Mouse (Mus musculus) liver, embryonic 15.5 days (tissue): ENCODE measurements at regions not wholly inside any gene's neighbourhood (a gene's known extent, or its start where the extent isn't known, plus 50 kb on each side); places are given as distances from the start of the nearest gene placed in this dataset.

Experiments
- ATAC-seq: fragments of 200-750 bp; cut with Nextera tagmentation; 2 replicates; pipeline ENCODE4 v1.8.0; 2017; ENCODE audit warnings: moderate number of reproducible peaks, mild to moderate bottlenecking, moderate library complexity; ENCODE audit not compliant: insufficient read depth
- H3K27ac ChIP-seq: fragments of 300-500 bp; sonication (generic); replicated peaks from 2 replicates; pipeline ENCODE4 v1.5.1; 2015; ENCODE audit warnings: mild to moderate bottlenecking, inconsistent platforms
- H3K27me3 ChIP-seq: fragments of 300-500 bp; sonication (generic); 2 replicates; pipeline ENCODE4 v1.6.1; 2015; ENCODE audit warnings: mild to moderate bottlenecking, inconsistent platforms
- H3K36me3 ChIP-seq: fragments of 300-500 bp; sonication (generic); replicated peaks from 2 replicates; pipeline ENCODE4 v1.6.1; 2015; ENCODE audit warnings: moderate library complexity, mild to moderate bottlenecking, inconsistent platforms
- H3K4me1 ChIP-seq: fragments of 300-500 bp; sonication (generic); replicated peaks from 2 replicates; pipeline ENCODE4 v1.6.1; 2015; ENCODE audit warnings: inconsistent platforms
- H3K4me2 ChIP-seq: fragments of 300-500 bp; sonication (generic); 2 replicates; pipeline ENCODE4 v1.6.1; 2015; ENCODE audit warnings: moderate library complexity, mild to moderate bottlenecking, inconsistent platforms
- H3K4me3 ChIP-seq: fragments of 300-500 bp; sonication (generic); replicated peaks from 2 replicates; pipeline ENCODE4 v1.5.1; 2015; ENCODE audit warnings: mild to moderate bottlenecking, inconsistent platforms
- H3K9ac ChIP-seq: fragments of 300-500 bp; sonication (generic); 2 replicates; pipeline ENCODE4 v1.6.1; 2015; ENCODE audit warnings: moderate library complexity, mild to moderate bottlenecking, inconsistent platforms
- H3K9me3 ChIP-seq: fragments of 300-500 bp; sonication (generic); replicated peaks from 2 replicates; pipeline ENCODE4 v1.6.1; 2016; ENCODE audit warnings: inconsistent platforms
- WGBS: fragments of 180-500 bp; shearing (Covaris S2); methylation state at CpG from one replicate; pipeline ENCODE4 v1.1.7; 2015; ENCODE audit warnings: mixed read lengths; ENCODE audit not compliant: insufficient replicate concordance; 5-methylcytosine and 5-hydroxymethylcytosine counted together

- Histone ChIP-seq H3K9ac (no peak overlapping the region), H3K4me2 (no peak overlapping the region), H3K9me3 (no peaks in the 10 kb centered on the region), H3K4me1 (no peaks in the 10 kb centered on the region), H3K27me3 (no peaks in the 10 kb centered on the region), H3K4me3 (no peak overlapping the region), H3K27ac (no peak overlapping the region), H3K36me3 (no peaks in the 10 kb centered on the region)
- 62% methylated on average over 7 of the region's 7 CpGs for WGBS
- ATAC-seq = no peak
Measured at GRCm38 (mm10) chr16:24341736-24342135, 51.6 kb upstream of the Lpp start.

GRCm38 (mm10) chr16:24340646-24341045 is 52.7 kb upstream of the Lpp start:
- H3K4me3 ChIP-seq = no peak overlapping the region
- no peak overlapping the region for H3K4me2 ChIP-seq
- H3K4me1 ChIP-seq = no peaks in the 10 kb centered on the region
- H3K27me3 ChIP-seq = no peaks in the 10 kb centered on the region
- 63% methylated on average over 7 of the region's 7 CpGs for WGBS
- H3K27ac ChIP-seq = no peak overlapping the region
- no peaks in the 10 kb centered on the region for H3K9me3 ChIP-seq
- no peaks in the 10 kb centered on the region for H3K36me3 ChIP-seq
- H3K9ac ChIP-seq = no peak overlapping the region
- ATAC-seq = no peak

DNA sequence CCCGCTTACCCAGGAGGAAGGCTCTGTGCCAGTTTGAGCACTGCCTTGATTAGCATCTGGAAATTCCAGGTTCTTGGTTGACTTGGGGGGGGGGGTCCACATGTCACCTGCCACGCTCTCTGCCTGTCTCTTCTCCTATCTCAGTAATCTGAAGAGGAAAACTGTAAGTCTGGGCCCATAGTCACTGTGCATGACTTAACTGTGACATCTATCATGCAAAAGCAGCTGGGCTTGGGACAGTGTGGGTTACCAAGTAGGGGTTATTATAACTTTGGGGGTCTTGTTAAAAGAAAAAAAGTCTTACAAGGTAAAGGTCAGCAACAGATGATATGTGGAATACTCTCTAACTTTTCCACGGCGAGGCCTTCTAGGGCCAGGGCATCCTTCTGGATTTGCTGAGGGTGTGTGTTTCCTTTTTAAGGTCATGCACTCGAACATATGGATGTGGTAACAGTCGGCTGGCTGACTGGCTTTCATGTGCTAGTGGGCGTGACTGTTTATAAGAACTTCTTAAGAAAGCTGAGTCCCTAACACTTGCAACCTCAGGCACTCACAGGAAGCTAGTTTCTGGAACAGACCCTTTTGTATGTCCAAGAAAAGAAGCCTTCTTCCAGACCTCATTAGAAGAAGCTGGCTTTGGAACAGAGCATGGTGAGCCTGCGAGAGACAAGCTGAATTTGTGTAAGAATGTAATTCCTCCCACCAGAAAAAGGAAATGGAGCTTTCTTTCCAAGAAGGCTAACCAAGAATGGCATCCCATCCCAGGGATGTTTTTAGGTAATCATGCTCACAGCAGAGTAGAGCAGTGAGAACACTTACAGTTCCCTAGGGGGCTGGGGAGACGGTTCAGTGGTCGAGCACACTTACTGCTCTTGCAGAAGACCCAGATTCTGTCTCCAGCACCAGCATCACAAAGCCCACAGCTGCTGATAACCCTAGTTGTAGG is 53.7 kb upstream of the Lpp start:
- no peaks in the 10 kb centered on the region for H3K27me3 ChIP-seq
- no peak overlapping the region for H3K4me2 ChIP-seq
- no peaks in the 10 kb centered on the region for H3K36me3 ChIP-seq
- no peak overlapping the region for H3K4me3 ChIP-seq
- no peak overlapping the region for H3K27ac ChIP-seq
- no peaks in the 10 kb centered on the region for H3K9me3 ChIP-seq
- H3K4me1 ChIP-seq = no peaks in the 10 kb centered on the region
- H3K9ac ChIP-seq = no peak overlapping the region
- no peak for ATAC-seq
- 47% methylated on average over 10 of the region's 10 CpGs for WGBS

DNA sequence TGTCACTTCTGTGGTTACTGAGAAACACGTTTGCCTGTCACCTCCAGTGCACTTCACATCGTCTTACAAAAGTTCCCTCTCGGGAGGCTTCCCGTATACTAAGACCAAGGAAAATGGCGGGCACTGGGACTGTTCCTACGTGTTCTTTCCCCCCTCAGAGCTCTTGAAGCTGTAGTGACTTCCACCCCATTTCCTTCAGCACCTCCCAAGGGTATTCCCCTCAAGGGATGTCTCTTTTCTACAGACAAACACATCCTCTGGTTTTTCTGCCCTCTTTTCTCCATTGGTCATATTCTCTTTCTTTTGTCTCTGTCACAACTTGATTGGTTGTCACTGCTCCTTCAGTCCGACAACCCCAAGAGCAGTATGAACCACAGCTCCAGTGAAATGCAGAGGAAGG is 54.9 kb upstream of the Lpp start:
- no peaks in the 10 kb centered on the region for H3K27me3 ChIP-seq
- 61% methylated on average over 7 of the region's 7 CpGs for WGBS

GRCm38 (mm10) chr16:24334389-24334788 is 58.9 kb upstream of the Lpp start:
- ATAC-seq = no peak
- no peaks in the 10 kb centered on the region for H3K9me3 ChIP-seq

More for the DNA sequence above, 54.9 kb upstream of the Lpp start:
- no peak for ATAC-seq
- Histone ChIP-seq H3K4me3 (no peak overlapping the region), H3K9me3 (no peaks in the 10 kb centered on the region), H3K27ac (no peak overlapping the region), H3K4me2 (no peak overlapping the region), H3K36me3 (no peaks in the 10 kb centered on the region), H3K4me1 (no peaks in the 10 kb centered on the region), H3K9ac (no peak overlapping the region)

DNA sequence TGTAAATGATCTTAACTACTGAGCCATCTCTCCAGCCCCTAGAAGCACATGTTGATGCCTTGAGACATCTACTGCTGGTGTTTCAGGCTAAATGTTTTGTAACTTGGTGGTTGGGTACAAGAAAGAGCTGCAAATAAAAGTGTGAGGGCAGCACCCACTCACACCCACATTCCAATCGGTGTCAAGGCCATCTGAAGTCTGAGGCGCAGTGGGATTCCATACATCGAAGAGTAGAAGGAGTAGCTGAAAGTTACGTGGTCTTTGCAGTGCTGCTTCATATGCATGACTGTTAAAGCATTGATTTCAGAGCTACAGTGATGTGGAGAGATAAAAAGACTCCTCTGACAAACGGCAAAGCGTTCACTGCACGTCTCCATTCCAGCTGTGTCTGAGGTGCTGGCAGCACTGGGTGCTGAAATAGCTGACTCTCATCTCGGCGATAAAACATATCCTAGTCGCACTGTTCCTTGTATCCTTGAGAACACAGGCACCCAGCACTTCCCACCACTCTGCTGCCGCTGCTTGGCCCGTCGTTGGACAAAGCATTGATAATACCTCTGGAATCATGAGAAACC is 61.8 kb upstream of the Lpp start:
- no peak for ATAC-seq

More at GRCm38 (mm10) chr16:24334389-24334788, 58.9 kb upstream of the Lpp start:
- no peak overlapping the region for H3K27ac ChIP-seq
- H3K36me3 ChIP-seq = no peaks in the 10 kb centered on the region
- H3K9ac ChIP-seq = no peak overlapping the region
- WGBS = 69% methylated on average over 2 of the region's 2 CpGs
- no peak overlapping the region for H3K4me3 ChIP-seq
- H3K4me2 ChIP-seq = no peak overlapping the region
- no peaks in the 10 kb centered on the region for H3K27me3 ChIP-seq
- H3K4me1 ChIP-seq = no peaks in the 10 kb centered on the region

DNA sequence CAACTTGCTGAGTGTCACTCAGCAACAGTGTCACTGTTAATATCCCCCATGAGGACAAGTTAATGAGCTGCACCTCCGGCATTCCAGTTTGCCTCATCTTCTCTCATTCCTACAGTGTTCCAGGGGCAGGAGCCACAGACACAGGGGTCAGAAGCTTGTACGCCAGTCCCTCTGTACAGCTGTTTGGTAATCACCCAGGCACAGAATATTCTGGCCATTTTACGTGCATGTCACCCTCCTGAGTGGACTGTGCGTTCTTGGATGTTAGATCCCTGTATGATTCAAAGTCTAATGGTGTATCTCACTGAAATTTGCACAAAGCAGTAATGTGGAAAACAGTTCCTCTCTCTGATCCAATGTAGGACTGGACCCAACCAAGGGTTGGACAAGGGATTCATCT is 66.7 kb upstream of the Lpp start:
- 64% methylated on average over 4 of the region's 4 CpGs for WGBS
- Histone ChIP-seq H3K4me3 (no peak overlapping the region), H3K9ac (no peak overlapping the region), H3K9me3 (no peaks in the 10 kb centered on the region), H3K36me3 (no peaks in the 10 kb centered on the region), H3K4me2 (no peak overlapping the region), H3K27ac (no peak overlapping the region), H3K4me1 (no peaks in the 10 kb centered on the region), H3K27me3 (no peaks in the 10 kb centered on the region)
- ATAC-seq = no peak

More for the DNA sequence above, 61.8 kb upstream of the Lpp start:
- Histone ChIP-seq H3K27me3 (no peaks in the 10 kb centered on the region), H3K4me1 (no peaks in the 10 kb centered on the region), H3K9ac (no peak overlapping the region), H3K4me3 (no peak overlapping the region), H3K36me3 (no peaks in the 10 kb centered on the region), H3K4me2 (no peak overlapping the region), H3K27ac (no peak overlapping the region), H3K9me3 (no peaks in the 10 kb centered on the region)
- WGBS = 71% methylated on average over 13 of the region's 13 CpGs

GRCm38 (mm10) chr16:24326046-24326445 is 67.3 kb upstream of the Lpp start:
- H3K36me3 ChIP-seq = no peaks in the 10 kb centered on the region
- no peaks in the 10 kb centered on the region for H3K27me3 ChIP-seq
- no peak overlapping the region for H3K4me3 ChIP-seq
- no peaks in the 10 kb centered on the region for H3K4me1 ChIP-seq
- H3K4me2 ChIP-seq = no peak overlapping the region
- H3K9me3 ChIP-seq = no peaks in the 10 kb centered on the region
- WGBS = 69% methylated on average over 5 of the region's 5 CpGs
- no peak overlapping the region for H3K27ac ChIP-seq
- no peak for ATAC-seq
- H3K9ac ChIP-seq = no peak overlapping the region

DNA sequence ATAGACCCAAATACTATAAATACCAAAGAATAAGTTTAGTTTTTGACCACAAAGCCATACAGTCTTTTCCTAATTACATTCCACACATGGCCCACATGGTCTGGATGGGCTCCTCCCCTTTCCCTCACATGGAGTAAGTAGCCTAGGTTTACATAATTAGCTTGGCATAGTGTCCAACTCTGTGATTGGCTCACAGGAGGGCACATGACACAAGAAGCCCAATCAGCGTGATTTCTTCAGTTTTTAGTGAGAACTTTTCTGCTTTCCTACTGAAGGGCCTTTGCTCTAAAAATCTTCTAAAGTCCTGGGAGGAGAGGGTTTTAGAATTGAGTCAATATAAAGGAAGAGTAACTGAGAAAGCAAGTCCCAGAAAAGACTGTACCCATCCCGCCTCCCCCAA is 68.4 kb upstream of the Lpp start:
- no peak overlapping the region for H3K9ac ChIP-seq
- ATAC-seq = no peak
- no peak overlapping the region for H3K27ac ChIP-seq
- H3K9me3 ChIP-seq = no peaks in the 10 kb centered on the region
- no peak overlapping the region for H3K4me3 ChIP-seq
- H3K27me3 ChIP-seq = no peaks in the 10 kb centered on the region
- 63% methylated on average over 2 of the region's 2 CpGs for WGBS
- no peaks in the 10 kb centered on the region for H3K36me3 ChIP-seq
- H3K4me1 ChIP-seq = no peaks in the 10 kb centered on the region
- H3K4me2 ChIP-seq = no peak overlapping the region

DNA sequence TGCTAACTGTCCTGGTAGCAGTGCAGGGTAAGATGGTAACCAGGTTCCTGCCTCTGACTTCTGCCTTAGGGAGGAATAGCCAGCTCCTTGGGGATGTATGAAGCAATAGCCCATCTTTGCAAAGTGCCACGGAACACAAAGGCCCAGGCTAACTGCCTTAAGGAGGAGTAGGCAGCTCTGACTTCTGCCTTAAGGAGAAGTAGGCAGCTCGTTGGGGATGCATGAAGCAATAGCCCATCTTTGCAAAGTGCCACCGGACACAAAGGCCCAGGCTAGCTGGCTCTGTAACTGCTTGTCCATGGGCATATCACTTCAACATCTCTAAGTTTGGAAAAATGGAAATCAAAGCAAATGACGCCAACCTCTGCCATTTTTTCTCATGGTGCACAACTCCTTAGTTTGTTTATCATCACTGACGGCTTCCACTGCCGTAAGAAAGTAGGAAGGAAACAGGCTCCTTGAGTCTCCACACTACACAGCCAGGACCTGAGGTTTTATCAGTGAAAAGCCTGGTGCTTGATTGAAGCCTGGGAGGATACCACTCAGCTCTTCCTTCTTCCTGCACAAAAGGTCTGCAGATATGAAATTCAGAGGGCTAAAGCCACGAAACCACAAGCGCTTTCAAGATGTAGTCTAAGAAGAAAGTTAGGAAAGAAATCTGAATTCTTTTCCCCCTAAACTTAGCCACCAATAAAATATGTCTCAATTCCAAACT is 74.4 kb upstream of the Lpp start:
- no peak overlapping the region for H3K4me2 ChIP-seq
- 17% methylated on average over 8 of the region's 8 CpGs for WGBS
- H3K9me3 ChIP-seq = no peaks in the 10 kb centered on the region
- no peaks in the 10 kb centered on the region for H3K36me3 ChIP-seq
- no peak overlapping the region for H3K4me3 ChIP-seq
- no peak for ATAC-seq
- no peaks in the 10 kb centered on the region for H3K27me3 ChIP-seq
- H3K27ac ChIP-seq = no peak overlapping the region
- H3K9ac ChIP-seq = no peak overlapping the region
- H3K4me1 ChIP-seq = no peaks in the 10 kb centered on the region
